Mouse (Mus musculus) stomach, embryonic 14.5 days (tissue): ENCODE results near the gene Mmp21. TPM values are rescaled to one million over a fixed set of nuclear protein-coding genes. Genes with fewer than 3 reads are reported as not detected.

Source experiments
- ATAC-seq: fragments of 200-750 bp; cut with Nextera tagmentation; 2 replicates; pipeline ENCODE4 v1.8.0; 2017; ENCODE audit warnings: low read depth, moderate TSS enrichment; ENCODE audit not compliant: insufficient number of reproducible peaks, insufficient read depth, low FRiP score
- H3K27ac ChIP-seq: fragments of 300-500 bp; sonication (generic); 2 replicates; pipeline ENCODE4 v1.5.1; 2014; ENCODE audit warnings: mild to moderate bottlenecking, low read length, moderate library complexity, mixed read lengths
- H3K27me3 ChIP-seq: fragments of 300-500 bp; sonication (generic); 2 replicates; pipeline ENCODE4 v1.6.1; 2014; ENCODE audit warnings: low read length, control low read depth, mixed read lengths; ENCODE audit not compliant: control insufficient read depth, insufficient read depth
- H3K36me3 ChIP-seq: fragments of 300-500 bp; sonication (generic); 2 replicates; pipeline ENCODE4 v1.6.1; 2014; ENCODE audit warnings: mild to moderate bottlenecking, control low read depth, low read length, moderate library complexity, mixed read lengths; ENCODE audit not compliant: control insufficient read depth, insufficient read depth
- H3K4me1 ChIP-seq: fragments of 300-500 bp; sonication (generic); 2 replicates; pipeline ENCODE4 v1.6.1; 2014; ENCODE audit warnings: low read length, control low read depth, mixed read lengths; ENCODE audit not compliant: control insufficient read depth, insufficient read depth
- H3K4me2 ChIP-seq: fragments of 300-500 bp; sonication (generic); replicated peaks from 2 replicates; pipeline ENCODE4 v1.6.1; 2014; ENCODE audit warnings: low read depth, low read length, control low read depth
- H3K4me3 ChIP-seq: fragments of 300-500 bp; sonication (generic); 2 replicates; pipeline ENCODE4 v1.5.1; 2014; ENCODE audit warnings: low read depth, low read length, control low read depth
- H3K9ac ChIP-seq: fragments of 300-500 bp; sonication (generic); replicated peaks from 2 replicates; pipeline ENCODE4 v1.6.1; 2014; ENCODE audit warnings: low read depth, mild to moderate bottlenecking, control low read depth, low read length, moderate library complexity, mixed read lengths
- H3K9me3 ChIP-seq: fragments of 300-500 bp; sonication (generic); 2 replicates; pipeline ENCODE4 v1.6.1; 2016; ENCODE audit warnings: low read depth, low read length, control low read depth; ENCODE audit not compliant: control insufficient read depth
- WGBS: fragments of 180-500 bp; shearing (Covaris S2); extraction: QIAGEN DNeasy Blood & Tissue Kit; methylation state at CpG from one replicate; pipeline ENCODE4 v1.1.7; 2014; 5-methylcytosine and 5-hydroxymethylcytosine counted together
- polyA plus RNA-seq: library from polyadenylated mRNA; unstranded; fragments of >200 nt; fragmentation: Nextera tagmentation; extraction: Ambion mirVana; gene quantifications from 2 replicates; pipeline ENCODE4 v1.2.1, GENCODE M21; 2014

The Mmp21 gene
- polyA plus RNA-seq, 1 experiment from 2014 or later, result not detected

DNA sequence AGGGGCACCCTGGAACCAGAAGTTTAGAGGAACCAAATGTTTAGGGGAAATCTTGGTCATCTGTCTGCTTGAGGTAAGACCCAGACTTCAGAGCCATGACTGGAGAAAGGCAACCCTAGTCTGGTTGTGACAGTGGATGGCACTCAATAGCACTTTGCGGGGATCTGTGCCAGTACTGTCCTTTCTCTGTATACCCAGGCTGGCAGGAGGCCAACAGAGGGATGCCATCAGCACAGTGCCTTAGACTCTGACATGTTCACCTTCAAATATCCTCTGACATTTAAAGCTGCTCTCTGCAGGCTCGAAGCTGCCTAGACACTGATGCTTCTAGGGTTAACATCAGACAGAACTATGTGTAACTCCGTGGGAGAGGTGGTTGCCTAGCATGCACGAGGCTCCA lies 422 bp downstream of the Mmp21 start:
- no peaks in the 10 kb centered on the region for H3K4me1 ChIP-seq
- H3K9ac ChIP-seq, result no peak overlapping the region
- H3K9me3 ChIP-seq, result no peaks in the 10 kb centered on the region
- WGBS, result 67% methylated on average over 4 of the region's 4 CpGs
- ATAC-seq, result 0 out of 2 replicates have a peak, but pooled peaks have one; percentile 21
- no peaks in the 10 kb centered on the region for H3K36me3 ChIP-seq
- no peak overlapping the region for H3K27ac ChIP-seq
- H3K27me3 ChIP-seq, result no peaks in the 10 kb centered on the region
- no peak overlapping the region for H3K4me3 ChIP-seq
- H3K4me2 ChIP-seq, result no peak overlapping the region

- Histone ChIP-seq H3K9me3 (no peaks in the 10 kb centered on the region), H3K27ac (no peak overlapping the region), H3K27me3 (no peaks in the 10 kb centered on the region), H3K9ac (no peak overlapping the region), H3K36me3 (no peaks in the 10 kb centered on the region), H3K4me3 (no peak overlapping the region), H3K4me2 (no peak overlapping the region), H3K4me1 (no peaks in the 10 kb centered on the region)
- no peak for ATAC-seq
- 92% methylated on average over 8 of the region's 8 CpGs for WGBS
Measured at GRCm38 (mm10) chr7:133678716-133679115, 1.1 kb downstream of the Mmp21 start.

DNA sequence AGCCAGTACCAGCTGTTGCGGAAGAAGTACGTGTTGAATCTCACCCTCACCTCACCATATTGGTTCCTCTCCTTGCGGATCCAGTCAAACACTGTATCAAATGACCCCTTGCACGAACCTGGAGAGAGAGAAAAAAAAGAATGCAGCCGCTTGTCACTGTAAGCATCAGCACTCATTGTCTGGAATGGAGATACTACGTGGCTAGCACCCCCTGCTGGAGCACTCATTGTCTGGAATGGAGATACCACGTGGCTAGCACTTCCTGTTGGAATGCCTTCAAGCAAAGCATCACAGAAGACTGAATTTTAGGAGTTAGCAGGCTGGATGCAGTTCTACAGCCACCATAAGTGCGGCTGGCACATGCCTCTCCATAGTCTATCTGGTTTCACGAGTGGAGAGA lies 3.9 kb downstream of the Mmp21 start:
- Histone ChIP-seq H3K9ac (no peak overlapping the region), H3K4me2 (no peak overlapping the region), H3K36me3 (peaks cover 21% of the 10 kb centered on the region), H3K27me3 (no peaks in the 10 kb centered on the region), H3K4me1 (no peaks in the 10 kb centered on the region), H3K4me3 (no peak overlapping the region), H3K27ac (no peak overlapping the region), H3K9me3 (no peaks in the 10 kb centered on the region)
- WGBS, result 70% methylated on average over 9 of the region's 9 CpGs
- ATAC-seq, result no peak

DNA sequence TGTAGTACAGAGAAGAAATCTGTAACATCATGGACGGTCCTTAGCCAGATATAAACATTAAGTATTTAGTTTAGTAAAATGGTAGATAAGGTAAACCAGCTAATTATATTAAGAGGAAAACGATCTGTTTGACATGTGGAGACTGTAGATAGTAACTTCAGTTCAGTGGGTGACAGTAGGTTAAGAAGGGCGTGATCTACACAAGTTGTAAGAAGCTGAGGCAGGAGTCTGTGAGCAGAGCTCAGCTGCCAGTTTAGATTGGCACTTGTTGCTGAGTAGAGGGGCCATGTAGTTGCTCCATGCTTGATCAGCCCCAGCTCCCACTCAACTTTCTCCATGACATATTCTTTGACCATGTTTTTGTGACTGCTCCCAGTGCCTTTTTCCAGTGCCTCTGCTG lies 9.0 kb downstream of the Mmp21 start:
- H3K4me1 ChIP-seq, result no peaks in the 10 kb centered on the region
- ATAC-seq, result no peak
- no peak overlapping the region for H3K4me3 ChIP-seq
- no peak overlapping the region for H3K4me2 ChIP-seq
- no peak overlapping the region for H3K9ac ChIP-seq
- no peaks in the 10 kb centered on the region for H3K27me3 ChIP-seq
- no peaks in the 10 kb centered on the region for H3K9me3 ChIP-seq
- WGBS, result 76% methylated on average over 3 of the region's 3 CpGs
- H3K36me3 ChIP-seq, result peaks cover 53% of the 10 kb centered on the region
- no peak overlapping the region for H3K27ac ChIP-seq

GRCm38 (mm10) chr7:133669946-133670345 lies 9.9 kb downstream of the Mmp21 start:
- Histone ChIP-seq H3K4me2 (no peak overlapping the region), H3K27ac (no peak overlapping the region), H3K36me3 (peaks cover 62% of the 10 kb centered on the region), H3K4me3 (no peak overlapping the region), H3K9ac (no peak overlapping the region), H3K4me1 (no peaks in the 10 kb centered on the region), H3K27me3 (no peaks in the 10 kb centered on the region), H3K9me3 (no peaks in the 10 kb centered on the region)
- 95% methylated on average over 9 of the region's 9 CpGs for WGBS
- ATAC-seq, result no peak

DNA sequence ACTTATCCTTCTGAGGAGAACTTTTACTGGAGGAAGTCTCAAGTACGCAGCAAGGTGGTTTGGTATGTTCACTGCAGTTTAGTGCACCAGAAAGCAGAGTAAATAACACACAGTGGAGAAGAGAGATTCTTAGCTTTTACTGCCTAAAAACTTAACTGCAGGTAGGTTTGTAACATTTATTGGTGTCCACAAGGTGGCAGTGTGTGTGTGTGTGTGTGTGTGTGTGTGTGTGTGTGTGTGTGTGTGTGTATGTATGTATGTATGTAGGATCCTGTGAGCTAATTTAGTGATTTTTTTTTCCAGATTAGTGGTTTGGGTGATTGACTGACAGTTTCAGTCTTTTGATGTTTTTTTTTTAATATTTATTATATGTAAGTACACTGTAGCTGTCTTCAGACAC lies 10.8 kb downstream of the Mmp21 start:
- H3K9ac ChIP-seq, result no peak overlapping the region
- H3K4me1 ChIP-seq, result no peaks in the 10 kb centered on the region
- H3K36me3 ChIP-seq, result peaks cover 66% of the 10 kb centered on the region
- ATAC-seq, result no peak
- 86% methylated on average over 1 of the region's 1 CpGs for WGBS
- no peak overlapping the region for H3K4me2 ChIP-seq
- H3K27ac ChIP-seq, result no peak overlapping the region
- no peaks in the 10 kb centered on the region for H3K27me3 ChIP-seq
- no peak overlapping the region for H3K4me3 ChIP-seq
- H3K9me3 ChIP-seq, result no peaks in the 10 kb centered on the region

DNA sequence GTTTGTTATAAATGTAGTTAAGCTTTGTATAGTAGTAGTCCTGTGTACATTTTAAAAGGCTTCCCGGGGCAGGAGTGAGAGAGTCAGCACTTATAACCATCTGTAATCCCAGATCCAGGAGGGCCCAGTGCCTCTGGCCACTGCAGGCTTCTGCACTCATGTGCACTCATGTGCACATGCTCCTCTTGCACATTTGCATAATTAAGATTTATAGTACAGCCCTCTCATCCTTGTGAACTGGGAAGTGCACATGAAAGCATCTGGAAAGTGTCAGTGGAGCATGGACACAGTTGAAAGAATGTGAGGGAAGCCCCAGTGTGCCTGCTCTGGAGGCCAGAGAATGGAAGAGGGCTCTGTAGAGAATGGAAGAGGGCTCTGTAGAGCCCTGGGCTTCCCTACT lies 17.4 kb downstream of the Mmp21 start:
- Histone ChIP-seq H3K4me2 (no peak overlapping the region), H3K27me3 (no peaks in the 10 kb centered on the region), H3K36me3 (peaks cover 73% of the 10 kb centered on the region), H3K27ac (no peak overlapping the region), H3K4me1 (no peaks in the 10 kb centered on the region), H3K9me3 (no peaks in the 10 kb centered on the region), H3K4me3 (no peak overlapping the region), H3K9ac (no peak overlapping the region)
- no peak for ATAC-seq
- WGBS, result 76% methylated on average over 1 of the region's 1 CpGs

DNA sequence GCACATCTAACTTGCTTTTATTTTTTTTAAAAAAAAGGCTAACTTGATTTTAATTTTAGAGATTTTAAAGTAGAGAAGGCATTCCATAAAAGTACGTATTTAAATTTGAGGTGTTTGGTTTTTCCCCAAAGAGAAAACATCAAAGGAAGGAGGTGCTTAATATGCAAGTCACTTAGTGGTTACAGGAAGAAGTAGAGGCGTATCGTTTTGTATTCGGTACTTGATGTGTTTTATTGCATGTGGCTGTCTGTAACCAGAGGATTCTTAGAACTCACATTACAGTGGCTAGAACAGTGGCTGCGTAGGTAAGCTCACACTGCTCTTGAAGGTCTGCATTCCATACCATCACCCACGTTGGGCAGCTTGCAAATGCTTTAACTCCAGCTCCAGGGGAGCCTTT lies 34.1 kb downstream of the Mmp21 start:
- no peak overlapping the region for H3K27ac ChIP-seq
- WGBS, result 93% methylated on average over 6 of the region's 6 CpGs
- H3K9me3 ChIP-seq, result no peaks in the 10 kb centered on the region
- no peaks in the 10 kb centered on the region for H3K27me3 ChIP-seq
- H3K4me1 ChIP-seq, result no peaks in the 10 kb centered on the region
- H3K4me2 ChIP-seq, result no peak overlapping the region
- no peak overlapping the region for H3K4me3 ChIP-seq
- H3K9ac ChIP-seq, result no peak overlapping the region
- peaks cover 84% of the 10 kb centered on the region for H3K36me3 ChIP-seq
- ATAC-seq, result no peak

DNA sequence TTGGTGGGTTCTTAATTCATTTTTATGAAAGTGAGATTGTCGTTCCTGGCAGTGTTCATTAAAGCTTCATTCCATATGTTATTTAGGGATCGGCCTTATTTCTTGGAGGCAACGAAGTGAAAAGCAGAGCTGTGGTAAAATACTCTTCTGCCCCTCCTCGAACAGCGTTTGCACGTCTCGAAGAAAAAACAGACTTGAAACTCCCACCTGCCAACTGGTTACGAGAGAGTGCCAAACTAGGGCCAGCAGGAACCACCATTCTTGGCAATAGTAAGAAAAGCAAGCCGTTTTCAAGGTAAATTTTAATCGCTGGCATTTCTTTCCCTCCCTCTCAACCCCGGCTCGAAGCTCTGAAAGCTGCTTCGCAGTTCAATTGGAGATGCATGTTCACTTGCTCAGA lies 41.0 kb downstream of the Mmp21 start:
- H3K9ac ChIP-seq, result no peak overlapping the region
- peak overlapping the region; percentile 86; the same call in 1 of the 2 replicates for H3K4me2 ChIP-seq
- 87% methylated on average over 13 of the region's 13 CpGs for WGBS
- H3K27me3 ChIP-seq, result no peaks in the 10 kb centered on the region
- no peaks in the 10 kb centered on the region for H3K9me3 ChIP-seq
- H3K4me3 ChIP-seq, result peak overlapping the region; percentile 94; the same call in 1 of the 2 replicates
- no peak for ATAC-seq
- H3K4me1 ChIP-seq, result peaks cover 8% of the 10 kb centered on the region; the same call in 1 of the 2 replicates
- peaks cover 34% of the 10 kb centered on the region for H3K36me3 ChIP-seq
- no peak overlapping the region for H3K27ac ChIP-seq
